Mouse (Mus musculus) midbrain, embryonic 13.5 days (tissue): ENCODE results near the gene Tmed8. TPM values are rescaled to one million over a fixed set of nuclear protein-coding genes. Genes with fewer than 3 reads are reported as not detected.
"Not testable (repeated sequence)": the region's sequence is repeated elsewhere in the genome, so short reads cannot be mapped to it uniquely, and the experiment has no call there.

Experiments
- ATAC-seq: fragments of 200-750 bp; cut with Nextera tagmentation; 2 replicates; pipeline ENCODE4 v1.8.0; 2017; ENCODE audit warnings: mild to moderate bottlenecking, moderate TSS enrichment, moderate library complexity
- H3K27ac ChIP-seq: fragments of 300-500 bp; sonication (generic); 2 replicates; pipeline ENCODE4 v1.5.1; 2015; ENCODE audit warnings: inconsistent platforms, mild to moderate bottlenecking, moderate library complexity
- H3K27me3 ChIP-seq: fragments of 300-500 bp; sonication (generic); 2 replicates; pipeline ENCODE4 v1.6.1; 2015; ENCODE audit warnings: mild to moderate bottlenecking, inconsistent platforms
- H3K36me3 ChIP-seq: fragments of 300-500 bp; sonication (generic); 2 replicates; pipeline ENCODE4 v1.6.1; 2015; ENCODE audit warnings: mild to moderate bottlenecking, inconsistent platforms
- H3K4me1 ChIP-seq: fragments of 300-500 bp; sonication (generic); replicated peaks from 2 replicates; pipeline ENCODE4 v1.6.1; 2015; ENCODE audit warnings: inconsistent platforms
- H3K4me2 ChIP-seq: fragments of 300-500 bp; sonication (generic); replicated peaks from 2 replicates; pipeline ENCODE4 v1.6.1; 2015; ENCODE audit warnings: moderate library complexity, mild to moderate bottlenecking, inconsistent platforms
- H3K4me3 ChIP-seq: fragments of 300-500 bp; sonication (generic); replicated peaks from 2 replicates; pipeline ENCODE4 v1.5.1; 2015; ENCODE audit warnings: mild to moderate bottlenecking, inconsistent platforms
- H3K9ac ChIP-seq: fragments of 300-500 bp; sonication (generic); replicated peaks from 2 replicates; pipeline ENCODE4 v1.6.1; 2015; ENCODE audit warnings: mild to moderate bottlenecking, inconsistent platforms
- H3K9me3 ChIP-seq: fragments of 300-500 bp; sonication (generic); 2 replicates; pipeline ENCODE4 v1.6.1; 2016; ENCODE audit warnings: mild to moderate bottlenecking, inconsistent platforms
- WGBS: fragments of 180-500 bp; shearing (Covaris S2); methylation state at CpG from one replicate; pipeline ENCODE4 v1.1.7; 2015; 5-methylcytosine and 5-hydroxymethylcytosine counted together
- polyA plus RNA-seq: library from polyadenylated mRNA; unstranded; fragments of >200 nt; fragmentation: Nextera tagmentation; extraction: Ambion mirVana; gene quantifications from 2 replicates; pipeline ENCODE4 v1.2.1, GENCODE M21; 2015

Gene Tmed8
- polyA plus RNA-seq, 1 experiment from 2014 or later: 4.6 TPM

DNA sequence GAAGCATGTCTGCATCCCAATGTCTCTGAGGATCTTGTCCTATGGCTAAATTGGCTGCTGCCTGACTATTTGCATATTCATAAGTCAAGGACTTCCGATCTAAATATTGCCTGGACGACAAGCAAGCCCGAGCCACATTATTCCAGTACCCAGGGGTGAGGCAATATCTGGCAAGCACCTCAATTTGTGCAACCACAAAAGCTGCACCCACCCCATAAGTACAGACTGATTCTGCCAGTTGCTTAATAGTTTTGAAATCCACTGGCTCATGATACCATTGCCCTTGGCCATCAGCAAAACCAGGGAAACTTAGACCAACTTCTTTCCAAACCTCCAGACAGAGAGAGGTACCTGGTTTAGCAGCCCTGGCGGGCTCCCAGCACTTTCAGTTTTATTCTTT lies 45.8 kb downstream of the Tmed8 start:
- not testable (repeated sequence) for H3K27me3 ChIP-seq, H3K9me3 ChIP-seq, H3K4me1 ChIP-seq, H3K27ac ChIP-seq, H3K9ac ChIP-seq, ATAC-seq, H3K4me2 ChIP-seq, H3K4me3 ChIP-seq
- H3K36me3 ChIP-seq: peaks cover 13% of the 10 kb centered on the region
- WGBS: 83% methylated on average over 4 of the region's 4 CpGs

- peaks cover 27% of the 10 kb centered on the region for H3K4me1 ChIP-seq
- 100% methylated on average over 5 of the region's 5 CpGs for WGBS
- no peaks in the 10 kb centered on the region for H3K27me3 ChIP-seq
- H3K36me3 ChIP-seq: peaks cover 4% of the 10 kb centered on the region
- no peak overlapping the region for H3K4me3 ChIP-seq
- no peak for ATAC-seq
- no peak overlapping the region for H3K27ac ChIP-seq
- H3K4me2 ChIP-seq: no peak overlapping the region
- no peaks in the 10 kb centered on the region for H3K9me3 ChIP-seq
- no peak overlapping the region for H3K9ac ChIP-seq
Measured at GRCm38 (mm10) chr12:87149471-87149870, 50.8 kb downstream of the Tmed8 start.

- Histone ChIP-seq H3K4me3 (peak overlapping the region; percentile 92), H3K9me3 (no peaks in the 10 kb centered on the region), H3K4me1 (peaks cover 27% of the 10 kb centered on the region), H3K4me2 (peak overlapping the region; percentile 66), H3K36me3 (peaks cover 4% of the 10 kb centered on the region), H3K27ac (peak overlapping the region; percentile 96), H3K27me3 (no peaks in the 10 kb centered on the region), H3K9ac (peak overlapping the region; percentile 78)
- WGBS: 17% methylated on average over 15 of the region's 15 CpGs
- ATAC-seq: no peak
Measured at GRCm38 (mm10) chr12:87148136-87148535, 52.1 kb downstream of the Tmed8 start.

GRCm38 (mm10) chr12:87147395-87148089 lies 52.7 kb downstream of the Tmed8 start, which contains the start of gene Pomt2:
Gene Pomt2 (minus strand): TSS chr12:87147968.
- H3K9me3 ChIP-seq: no peaks in the 10 kb centered on the region
- peak within 1 kb of the TSS; percentile 78 for H3K9ac ChIP-seq
- under 1% methylated on average over 60 of the region's 61 CpGs for WGBS

GRCm38 (mm10) chr12:87146966-87147365 lies 53.3 kb downstream of the Tmed8 start, which contains the start of gene Gstz1:
Gene Gstz1 (plus strand): TSS chr12:87147165.
- Histone ChIP-seq H3K9me3 (no peaks in the 10 kb centered on the region), H3K4me3 (peak within 1 kb of the TSS; percentile 92), H3K4me2 (peak within 1 kb of the TSS; percentile 66), H3K27ac (peak within 1 kb of the TSS; percentile 96), H3K4me1 (peaks cover 27% of the 10 kb centered on the region), H3K36me3 (peaks cover 4% of the 10 kb centered on the region), H3K9ac (peak within 1 kb of the TSS; percentile 78), H3K27me3 (no peaks in the 10 kb centered on the region)
- under 1% methylated on average over 27 of the region's 27 CpGs for WGBS
- ATAC-seq: peak; percentile 91

More at GRCm38 (mm10) chr12:87147395-87148089, 52.7 kb downstream of the Tmed8 start, which contains the start of gene Pomt2:
- Histone ChIP-seq H3K36me3 (peaks cover 4% of the 10 kb centered on the region), H3K27ac (peak within 1 kb of the TSS; percentile 96), H3K4me3 (peak within 1 kb of the TSS; percentile 92), H3K4me2 (peak within 1 kb of the TSS; percentile 66), H3K27me3 (no peaks in the 10 kb centered on the region), H3K4me1 (peaks cover 27% of the 10 kb centered on the region)
- ATAC-seq: peak; percentile 96

- Histone ChIP-seq H3K27me3 (no peaks in the 10 kb centered on the region), H3K36me3 (0 out of 2 replicates have a peak, but pooled peaks cover 6% of the 10 kb centered on the region), H3K9me3 (no peaks in the 10 kb centered on the region), H3K27ac (no peak overlapping the region), H3K9ac (no peak overlapping the region), H3K4me3 (no peak overlapping the region), H3K4me2 (no peak overlapping the region), H3K4me1 (peaks cover 36% of the 10 kb centered on the region)
- ATAC-seq: no peak
- 84% methylated on average over 2 of the region's 2 CpGs for WGBS
Measured at GRCm38 (mm10) chr12:87142156-87142555, 58.1 kb downstream of the Tmed8 start.

- no peak overlapping the region for H3K4me3 ChIP-seq
Measured at GRCm38 (mm10) chr12:87138768-87139167, 61.5 kb downstream of the Tmed8 start.

GRCm38 (mm10) chr12:87138342-87138701 lies 61.9 kb downstream of the Tmed8 start:
- no peak overlapping the region for H3K4me2 ChIP-seq
- H3K27ac ChIP-seq: peak overlapping the region; percentile 73
- no peak overlapping the region for H3K9ac ChIP-seq
- 10% methylated on average over 2 of the region's 2 CpGs for WGBS
- no peak overlapping the region for H3K4me3 ChIP-seq
- no peaks in the 10 kb centered on the region for H3K27me3 ChIP-seq
- peaks cover 17% of the 10 kb centered on the region for H3K36me3 ChIP-seq
- ATAC-seq: peak; percentile 55
- no peaks in the 10 kb centered on the region for H3K9me3 ChIP-seq
- H3K4me1 ChIP-seq: peaks cover 17% of the 10 kb centered on the region

More at GRCm38 (mm10) chr12:87138768-87139167, 61.5 kb downstream of the Tmed8 start:
- Histone ChIP-seq H3K9ac (no peak overlapping the region), H3K36me3 (peaks cover 13% of the 10 kb centered on the region; the same call in 1 of the 2 replicates), H3K9me3 (no peaks in the 10 kb centered on the region), H3K27me3 (no peaks in the 10 kb centered on the region), H3K4me1 (peaks cover 17% of the 10 kb centered on the region), H3K27ac (peak overlapping the region; percentile 69), H3K4me2 (no peak overlapping the region)
- 70% methylated on average over 1 of the region's 2 CpGs for WGBS
- ATAC-seq: peak; percentile 57; the same call in 1 of the 2 replicates

- Histone ChIP-seq H3K9ac (no peak overlapping the region), H3K27me3 (no peaks in the 10 kb centered on the region), H3K4me2 (no peak overlapping the region), H3K27ac (peak overlapping the region; percentile 73), H3K4me3 (no peak overlapping the region), H3K4me1 (peaks cover 17% of the 10 kb centered on the region), H3K9me3 (no peaks in the 10 kb centered on the region), H3K36me3 (peaks cover 21% of the 10 kb centered on the region)
- peak; percentile 89 for ATAC-seq
- WGBS: 53% methylated on average over 15 of the region's 15 CpGs
Measured at GRCm38 (mm10) chr12:87137439-87138341, 62.6 kb downstream of the Tmed8 start.

DNA sequence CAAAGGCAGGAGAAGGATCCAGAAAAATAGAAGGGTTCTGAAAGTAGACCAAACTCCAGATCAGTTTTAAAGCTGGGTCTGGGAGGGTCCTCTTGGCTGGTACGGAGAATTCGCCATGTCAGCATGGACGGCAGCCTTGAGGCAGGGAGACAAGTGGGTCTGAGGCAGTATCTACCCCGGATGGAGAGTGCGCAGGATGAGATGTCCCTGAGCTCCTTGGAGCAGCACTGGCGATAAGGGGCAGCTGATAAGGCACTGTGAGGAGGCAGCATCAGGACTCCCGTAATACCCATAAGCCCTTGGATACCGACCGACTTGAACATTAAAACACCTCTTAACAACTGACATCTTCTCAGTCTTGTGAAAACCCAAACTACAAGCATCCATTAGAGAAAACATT lies 67.5 kb downstream of the Tmed8 start:
- H3K4me1 ChIP-seq: peaks cover 4% of the 10 kb centered on the region
- H3K27me3 ChIP-seq: no peaks in the 10 kb centered on the region
- H3K4me3 ChIP-seq: no peak overlapping the region
- H3K4me2 ChIP-seq: no peak overlapping the region
- no peaks in the 10 kb centered on the region for H3K9me3 ChIP-seq
- H3K36me3 ChIP-seq: peaks cover 44% of the 10 kb centered on the region
- ATAC-seq: no peak
- H3K27ac ChIP-seq: no peak overlapping the region
- WGBS: 96% methylated on average over 9 of the region's 9 CpGs
- H3K9ac ChIP-seq: no peak overlapping the region

- no peak overlapping the region for H3K4me3 ChIP-seq
- H3K27me3 ChIP-seq: no peaks in the 10 kb centered on the region
- ATAC-seq: no peak
- H3K27ac ChIP-seq: no peak overlapping the region
- H3K4me2 ChIP-seq: no peak overlapping the region
- WGBS: 90% methylated on average over 6 of the region's 6 CpGs
- H3K9ac ChIP-seq: no peak overlapping the region
- no peaks in the 10 kb centered on the region; the same call in 1 of the 2 replicates for H3K4me1 ChIP-seq
- H3K36me3 ChIP-seq: peaks cover 44% of the 10 kb centered on the region
- H3K9me3 ChIP-seq: no peaks in the 10 kb centered on the region
Measured at GRCm38 (mm10) chr12:87132210-87132609, 68.0 kb downstream of the Tmed8 start.

DNA sequence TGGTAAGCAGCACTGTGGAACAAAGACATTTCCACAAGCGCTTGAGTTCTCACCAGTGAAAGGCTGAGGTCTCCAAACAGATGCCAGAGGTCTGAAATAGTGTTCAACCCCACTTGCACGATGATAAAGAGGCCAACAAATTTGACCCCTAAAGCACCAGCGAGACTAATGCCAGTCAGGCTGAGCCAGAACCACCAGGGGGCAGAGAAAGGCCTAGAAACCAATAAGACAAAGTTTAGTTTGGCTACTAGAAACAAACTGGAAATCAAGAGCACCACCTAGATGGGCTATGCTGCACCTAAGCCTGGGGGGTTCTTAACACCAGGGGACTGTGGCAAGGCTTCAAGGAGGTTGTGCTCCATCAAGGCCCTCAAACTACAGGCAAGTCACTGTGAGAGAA lies 68.6 kb downstream of the Tmed8 start:
- no peaks in the 10 kb centered on the region; the same call in 1 of the 2 replicates for H3K4me1 ChIP-seq
- H3K9me3 ChIP-seq: no peaks in the 10 kb centered on the region
- ATAC-seq: no peak
- no peak overlapping the region for H3K4me2 ChIP-seq
- WGBS: 67% methylated on average over 3 of the region's 3 CpGs
- no peak overlapping the region for H3K4me3 ChIP-seq
- no peak overlapping the region for H3K27ac ChIP-seq
- H3K36me3 ChIP-seq: peaks cover 49% of the 10 kb centered on the region
- H3K9ac ChIP-seq: no peak overlapping the region
- H3K27me3 ChIP-seq: no peaks in the 10 kb centered on the region
